Mouse (Mus musculus) liver, embryonic 13.5 days (tissue): Measurements from ENCODE around the gene Armc12. TPM values are rescaled to one million over a fixed set of nuclear protein-coding genes. Genes with fewer than 3 reads are reported as not detected.

ENCODE experiments used
- ATAC-seq: fragments of 200-750 bp; cut with Nextera tagmentation; 2 replicates; pipeline ENCODE4 v1.8.0; 2017; ENCODE audit warnings: low read depth, mild to moderate bottlenecking, moderate number of reproducible peaks, moderate library complexity
- DNase-seq: peaks from one replicate; pipeline ENCODE4 v3.0.0; 2022
- H3K27ac ChIP-seq: fragments of 300-500 bp; sonication (generic); 2 replicates; pipeline ENCODE4 v1.5.1; 2015; ENCODE audit warnings: moderate library complexity, mild to moderate bottlenecking, inconsistent platforms
- H3K27me3 ChIP-seq: fragments of 300-500 bp; sonication (generic); 2 replicates; pipeline ENCODE4 v1.6.1; 2015; ENCODE audit warnings: mild to moderate bottlenecking, inconsistent platforms
- H3K36me3 ChIP-seq: fragments of 300-500 bp; sonication (generic); 2 replicates; pipeline ENCODE4 v1.6.1; 2015; ENCODE audit warnings: mild to moderate bottlenecking, inconsistent platforms
- H3K4me1 ChIP-seq: fragments of 300-500 bp; sonication (generic); replicated peaks from 2 replicates; pipeline ENCODE4 v1.6.1; 2015; ENCODE audit warnings: inconsistent platforms
- H3K4me2 ChIP-seq: fragments of 300-500 bp; sonication (generic); 2 replicates; pipeline ENCODE4 v1.6.1; 2015; ENCODE audit warnings: inconsistent platforms, mild to moderate bottlenecking, moderate library complexity
- H3K4me3 ChIP-seq: fragments of 300-500 bp; sonication (generic); replicated peaks from 2 replicates; pipeline ENCODE4 v1.5.1; 2015; ENCODE audit warnings: mild to moderate bottlenecking, inconsistent platforms
- H3K9ac ChIP-seq: fragments of 300-500 bp; sonication (generic); 2 replicates; pipeline ENCODE4 v1.6.1; 2015; ENCODE audit warnings: mild to moderate bottlenecking, inconsistent platforms
- H3K9me3 ChIP-seq: fragments of 300-500 bp; sonication (generic); replicated peaks from 2 replicates; pipeline ENCODE4 v1.6.1; 2016; ENCODE audit warnings: inconsistent platforms
- WGBS: fragments of 180-500 bp; shearing (Covaris S2); methylation state at CpG from one replicate; pipeline ENCODE4 v1.1.7; 2015; ENCODE audit not compliant: insufficient replicate concordance; 5-methylcytosine and 5-hydroxymethylcytosine counted together
- microRNA-seq: library from miRNA; unstranded; fragments of <30 nt; microRNA quantifications from one replicate; pipeline ENCODE4, GENCODE M21; 2016
- polyA plus RNA-seq: library from polyadenylated mRNA; unstranded; fragments of >200 nt; fragmentation: Nextera tagmentation; extraction: Ambion mirVana; gene quantifications from 2 replicates; pipeline ENCODE4 v1.2.1, GENCODE M21; 2015

Gene Armc12
- polyA plus RNA-seq, 1 experiment from 2014 or later = not detected

DNA sequence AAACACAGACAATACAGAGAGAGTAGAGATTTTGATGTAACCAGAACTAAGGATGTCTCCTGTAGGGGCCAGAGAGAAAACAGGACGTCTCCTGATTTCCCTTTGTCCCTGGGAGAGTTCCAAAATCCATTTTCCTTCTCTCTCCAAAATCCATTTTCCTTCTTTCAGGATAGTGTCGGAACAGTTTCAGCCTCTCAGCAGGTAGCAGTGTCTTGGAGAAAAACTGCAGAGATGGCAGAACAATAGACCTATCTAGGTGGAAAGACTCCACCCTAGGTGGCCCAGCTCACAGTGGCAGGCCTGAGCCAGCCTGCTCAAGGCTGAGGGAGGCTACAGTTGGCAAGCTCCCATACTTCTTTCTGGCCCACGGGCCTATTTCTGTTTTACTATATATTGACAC is 36.9 kb downstream of the Armc12 start:
- no peak for ATAC-seq
- no peaks in the 10 kb centered on the region for H3K36me3 ChIP-seq

DNA sequence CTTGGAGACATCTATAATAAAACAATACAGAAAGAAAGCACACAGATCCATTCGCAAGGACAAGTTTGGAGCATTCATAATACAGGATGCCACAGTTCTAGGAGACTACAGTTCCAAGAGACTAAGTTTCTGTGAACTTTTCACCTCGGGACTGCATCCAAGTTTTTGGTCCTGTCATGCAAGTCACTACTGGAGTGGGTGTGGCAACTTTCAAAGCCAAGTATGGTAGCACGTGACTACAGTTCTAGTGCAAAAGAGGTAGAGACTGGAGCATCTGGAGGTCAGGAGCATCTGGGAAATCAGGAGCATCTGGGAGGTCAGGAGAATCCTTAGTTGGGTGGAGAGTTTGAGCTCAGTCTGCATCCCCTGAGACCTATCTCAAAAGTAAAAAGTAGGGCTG is 41.3 kb downstream of the Armc12 start:
- ATAC-seq (no peak), DNase-seq (no peak)
- WGBS = 59% methylated on average over 3 of the region's 3 CpGs
- Histone ChIP-seq H3K9ac (no peak overlapping the region), H3K27me3 (no peaks in the 10 kb centered on the region), H3K4me1 (peaks cover 6% of the 10 kb centered on the region; the same call in 1 of the 2 replicates), H3K36me3 (no peaks in the 10 kb centered on the region), H3K27ac (no peak overlapping the region), H3K4me3 (no peak overlapping the region), H3K4me2 (no peak overlapping the region), H3K9me3 (no peaks in the 10 kb centered on the region)

More for the DNA sequence above, 36.9 kb downstream of the Armc12 start:
- Histone ChIP-seq H3K27me3 (no peaks in the 10 kb centered on the region), H3K4me2 (no peak overlapping the region), H3K4me1 (no peaks in the 10 kb centered on the region), H3K9ac (no peak overlapping the region), H3K27ac (peak overlapping the region; percentile 12; the same call in 1 of the 2 replicates), H3K4me3 (no peak overlapping the region), H3K9me3 (no peaks in the 10 kb centered on the region)
- no peak for DNase-seq
- 40% methylated on average over 3 of the region's 3 CpGs for WGBS

DNA sequence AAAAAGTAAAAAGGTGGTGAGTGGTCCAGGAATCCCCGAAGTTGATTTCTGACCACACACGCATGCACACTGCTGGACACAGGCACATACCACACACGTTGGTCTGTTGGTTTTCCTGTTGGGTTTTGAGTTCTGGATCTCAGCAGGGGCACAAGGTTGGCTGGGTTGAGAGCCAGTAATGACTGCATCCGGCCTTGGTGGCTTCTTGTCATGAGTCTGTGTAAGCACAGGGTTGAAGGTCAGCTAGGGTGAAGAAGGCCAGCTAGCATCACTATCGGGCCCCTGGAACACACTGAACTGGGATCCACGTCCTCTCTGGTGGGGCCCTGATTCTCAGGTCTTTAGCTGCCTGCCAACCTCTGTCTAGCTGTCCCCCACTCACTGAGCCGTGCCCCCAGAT is 41.9 kb downstream of the Armc12 start:
- Histone ChIP-seq H3K36me3 (no peaks in the 10 kb centered on the region), H3K9me3 (no peaks in the 10 kb centered on the region), H3K4me3 (no peak overlapping the region), H3K4me2 (no peak overlapping the region), H3K27me3 (no peaks in the 10 kb centered on the region), H3K9ac (no peak overlapping the region), H3K27ac (no peak overlapping the region), H3K4me1 (peaks cover 6% of the 10 kb centered on the region; the same call in 1 of the 2 replicates)
- ATAC-seq (no peak), DNase-seq (no peak)
- 56% methylated on average over 7 of the region's 7 CpGs for WGBS

DNA sequence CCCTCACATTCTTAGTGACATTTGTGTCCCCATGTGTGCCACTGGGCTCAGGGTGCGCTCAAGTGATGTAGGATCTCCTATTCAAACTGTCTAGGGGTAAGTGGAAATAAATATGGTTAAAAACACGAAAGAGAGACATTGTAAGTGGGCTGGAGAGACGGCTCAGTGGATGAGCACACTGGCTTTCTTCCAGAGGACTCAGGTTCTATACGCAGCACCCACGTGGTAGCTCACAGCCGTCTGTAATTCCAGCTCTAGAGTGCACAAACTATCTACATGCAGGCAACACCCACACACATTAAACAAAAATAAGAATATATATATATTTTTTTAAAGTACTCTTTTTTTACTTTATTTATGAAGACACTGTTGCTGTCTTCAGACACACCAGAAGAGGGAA is 42.3 kb downstream of the Armc12 start:
- Histone ChIP-seq H3K27me3 (no peaks in the 10 kb centered on the region), H3K9ac (no peak overlapping the region), H3K4me1 (peaks cover 6% of the 10 kb centered on the region; the same call in 1 of the 2 replicates), H3K9me3 (no peaks in the 10 kb centered on the region), H3K4me2 (no peak overlapping the region), H3K36me3 (no peaks in the 10 kb centered on the region), H3K4me3 (no peak overlapping the region), H3K27ac (no peak overlapping the region)
- DNase-seq = no peak
- 69% methylated on average over 6 of the region's 6 CpGs for WGBS
- ATAC-seq = no peak

DNA sequence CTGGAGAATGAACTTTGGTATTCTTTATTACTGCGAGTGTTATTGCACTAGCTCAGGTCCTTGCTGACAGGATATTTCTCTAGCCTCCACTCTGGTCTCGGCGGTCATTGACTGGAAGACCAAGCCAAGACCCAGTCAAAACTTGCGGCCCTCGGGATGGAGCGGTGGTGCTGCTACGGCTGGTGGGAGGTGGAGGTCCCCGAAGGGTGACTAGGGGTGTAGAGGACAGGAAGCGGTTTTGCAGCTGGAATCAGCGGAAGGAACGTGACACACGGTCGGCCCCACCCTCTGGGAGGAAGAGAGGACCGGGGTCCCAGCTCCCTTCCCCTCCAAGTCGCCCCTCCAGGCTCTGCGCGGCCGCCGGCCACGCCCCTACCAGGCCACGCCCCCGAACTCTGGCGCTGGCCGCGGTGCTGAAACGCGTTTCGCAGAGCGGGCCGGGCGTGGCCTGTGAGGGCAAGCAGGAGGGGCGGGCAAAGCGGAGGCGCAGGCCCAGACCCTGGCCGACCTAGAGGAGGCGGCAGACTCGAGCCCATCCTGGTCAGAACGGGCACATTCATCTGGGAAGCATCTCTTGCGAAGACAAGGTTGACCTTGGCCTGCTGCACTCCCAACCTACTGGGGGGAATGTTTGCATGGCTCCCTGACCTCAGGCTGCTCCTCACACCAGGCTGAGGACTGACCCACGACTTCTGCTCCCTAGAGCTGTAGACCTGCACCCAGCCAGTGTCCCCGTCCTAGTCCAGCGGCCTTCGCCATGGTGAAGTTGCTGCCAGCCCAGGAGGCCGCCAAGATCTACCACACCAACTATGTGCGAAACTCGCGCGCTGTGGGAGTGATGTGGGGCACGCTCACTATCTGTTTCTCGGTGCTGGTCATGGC is 44.9 kb downstream of the Armc12 start, which contains the start of gene Lhfpl5:
TSS of gene Lhfpl5 (plus strand) at position 398 of the 882 bp plus-strand sequence.
- Histone ChIP-seq H3K9me3 (no peaks in the 10 kb centered on the region), H3K4me3 (peak within 1 kb of the TSS; percentile 19), H3K27me3 (no peaks in the 10 kb centered on the region), H3K9ac (no peak within 1 kb of the TSS), H3K27ac (no peak within 1 kb of the TSS), H3K4me2 (peak within 1 kb of the TSS; percentile 46), H3K36me3 (no peaks in the 10 kb centered on the region), H3K4me1 (peaks cover 6% of the 10 kb centered on the region; the same call in 1 of the 2 replicates)
- ATAC-seq (peak; percentile 51), DNase-seq (peak; percentile 38)
- WGBS = 13% methylated on average over 49 of the region's 50 CpGs

DNA sequence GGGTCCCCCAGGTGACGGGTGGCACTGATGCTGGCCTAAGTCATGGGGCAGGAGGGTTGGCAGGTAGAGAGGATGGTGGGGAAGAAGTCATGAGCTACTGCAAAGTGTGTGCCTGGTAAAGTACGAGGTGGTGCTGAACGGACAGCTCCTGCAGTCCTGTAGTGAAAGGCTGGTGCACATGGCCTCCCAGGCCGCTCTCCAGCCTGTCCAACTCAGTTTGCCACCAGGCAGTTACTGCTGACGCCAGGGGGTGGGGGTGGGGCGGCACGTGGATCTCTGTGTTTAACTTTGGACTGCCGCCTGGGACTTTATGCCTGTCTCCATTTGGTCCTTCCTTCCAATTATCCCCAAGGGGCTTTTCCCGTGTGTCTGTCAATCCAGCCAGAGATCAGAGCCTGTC is 49.8 kb downstream of the Armc12 start:
- 5% methylated on average over 9 of the region's 9 CpGs for WGBS
- no peaks in the 10 kb centered on the region for H3K9me3 ChIP-seq
- peaks cover 5% of the 10 kb centered on the region; the same call in 1 of the 2 replicates for H3K4me1 ChIP-seq
- DNase-seq = peak; percentile 43
- no peaks in the 10 kb centered on the region for H3K27me3 ChIP-seq
- no peak for ATAC-seq
- H3K4me3 ChIP-seq = no peak overlapping the region
- no peak overlapping the region for H3K9ac ChIP-seq
- no peaks in the 10 kb centered on the region for H3K36me3 ChIP-seq
- no peak overlapping the region for H3K27ac ChIP-seq
- no peak overlapping the region for H3K4me2 ChIP-seq

DNA sequence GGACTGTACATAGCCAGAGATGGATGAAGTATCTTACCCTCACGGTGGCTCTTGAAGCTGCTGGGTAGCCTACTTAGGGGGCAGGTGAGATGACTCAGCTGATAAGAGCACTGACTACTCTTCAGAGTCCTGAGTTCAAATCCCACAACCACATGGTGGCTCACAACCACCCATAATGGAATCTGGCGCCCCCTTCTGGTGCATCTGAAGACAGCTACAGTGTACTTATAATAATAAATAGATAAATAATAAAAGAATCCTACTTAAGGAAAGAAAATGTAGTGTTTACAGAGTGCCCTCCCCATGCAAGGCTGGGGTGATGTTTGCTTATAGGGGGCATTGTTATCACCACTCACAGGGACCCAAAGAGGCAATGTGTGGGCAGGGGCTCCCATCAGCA is 50.5 kb downstream of the Armc12 start:
- Histone ChIP-seq H3K27ac (no peak overlapping the region), H3K27me3 (no peaks in the 10 kb centered on the region), H3K4me1 (no peaks in the 10 kb centered on the region), H3K4me2 (no peak overlapping the region), H3K4me3 (no peak overlapping the region), H3K36me3 (no peaks in the 10 kb centered on the region), H3K9ac (no peak overlapping the region), H3K9me3 (no peaks in the 10 kb centered on the region)
- DNase-seq = no peak
- no peak for ATAC-seq
- 52% methylated on average over 2 of the region's 2 CpGs for WGBS

DNA sequence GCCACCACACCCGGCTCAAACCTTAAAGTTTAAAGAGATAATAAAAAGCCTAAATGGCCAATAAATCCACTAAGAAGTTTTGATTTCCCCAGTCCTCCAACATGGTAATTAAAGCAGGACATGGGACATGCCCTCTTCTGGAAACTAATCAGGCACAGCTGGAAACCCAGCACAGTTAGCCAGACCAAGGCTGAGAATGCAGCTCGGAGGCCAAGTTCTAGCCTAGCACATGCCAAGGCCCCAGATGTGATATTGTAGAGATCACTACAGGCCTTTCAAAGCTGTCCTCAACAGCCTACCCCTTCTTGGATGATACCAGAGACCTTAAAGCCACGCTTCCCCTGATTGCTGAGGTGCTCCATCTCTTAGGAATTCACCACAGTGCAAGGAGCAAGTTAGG is 55.9 kb downstream of the Armc12 start:
- WGBS = 60% methylated on average over 3 of the region's 3 CpGs
- H3K4me3 ChIP-seq = no peak overlapping the region
- no peak overlapping the region for H3K9ac ChIP-seq
- no peak overlapping the region for H3K4me2 ChIP-seq
- no peaks in the 10 kb centered on the region for H3K27me3 ChIP-seq
- ATAC-seq (no peak), DNase-seq (no peak)
- H3K9me3 ChIP-seq = no peaks in the 10 kb centered on the region
- H3K27ac ChIP-seq = no peak overlapping the region
- no peaks in the 10 kb centered on the region for H3K4me1 ChIP-seq
- H3K36me3 ChIP-seq = peaks cover 43% of the 10 kb centered on the region

DNA sequence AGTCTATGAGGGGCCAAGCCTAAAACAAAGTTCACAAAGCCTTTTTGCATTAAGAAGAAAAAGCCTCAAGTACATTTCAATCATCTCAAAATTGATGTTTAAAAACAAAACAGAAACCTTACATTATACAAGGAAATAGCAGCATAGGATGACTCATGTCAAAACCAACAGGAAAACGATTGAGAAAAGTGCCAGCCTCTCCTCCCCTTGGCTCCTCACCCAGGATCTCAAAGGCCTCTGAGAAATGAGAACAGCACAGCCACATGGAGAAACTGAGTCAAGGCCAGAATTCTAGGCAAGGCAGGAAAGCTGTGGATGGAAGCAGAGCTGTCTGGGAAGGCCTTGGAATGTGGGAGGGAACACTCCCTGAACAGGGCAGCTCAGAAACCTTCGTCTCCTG is 58.0 kb downstream of the Armc12 start:
- ATAC-seq = no peak
- Histone ChIP-seq H3K4me2 (no peak overlapping the region), H3K9me3 (no peaks in the 10 kb centered on the region), H3K4me1 (no peaks in the 10 kb centered on the region), H3K9ac (no peak overlapping the region), H3K36me3 (peaks cover 64% of the 10 kb centered on the region), H3K27ac (no peak overlapping the region), H3K4me3 (no peak overlapping the region), H3K27me3 (no peaks in the 10 kb centered on the region)
- 73% methylated on average over 2 of the region's 2 CpGs for WGBS
- no peak for DNase-seq

Small RNAs within 50 kb of the gene (microRNA-seq; reads per million reads assigned to microRNA genes)
- gene Gm25195 (not detected), gene Mir6969 (not detected)

Other genes starting within 250 kb of the Armc12 start
- 11.3 and 13.5 TPM in 2 replicates for gene Fance, start 217.3 kb upstream of the Armc12 start, polyA plus RNA-seq
- gene Rpl10a, start 202.3 kb upstream of the Armc12 start, polyA plus RNA-seq = 372 and 464 TPM in 2 replicates
- gene Tead3, start 180.0 kb upstream of the Armc12 start, polyA plus RNA-seq = 0.76 and 0.96 TPM in 2 replicates
- gene Tulp1, start 165.6 kb upstream of the Armc12 start, polyA plus RNA-seq = 0.52 and 1.3 TPM in 2 replicates
- gene Fkbp5, start 13.3 kb upstream of the Armc12 start, polyA plus RNA-seq = 10.8 and 12.0 TPM in 2 replicates
- gene Clpsl2, start 18.6 kb downstream of the Armc12 start, polyA plus RNA-seq = not detected in 2 replicates
- 3.2 and 3.4 TPM in 2 replicates for gene Clps, start 30.0 kb downstream of the Armc12 start, polyA plus RNA-seq
- gene Lhfpl5, start 44.8 kb downstream of the Armc12 start, polyA plus RNA-seq = 0.17 TPM in 1 of 2 replicates, not detected in the other
- gene Srpk1, start 91.9 kb downstream of the Armc12 start, polyA plus RNA-seq = 54.3 and 57.7 TPM in 2 replicates
- gene Slc26a8, start 159.4 kb downstream of the Armc12 start, polyA plus RNA-seq = 0.09 and 0.20 TPM in 2 replicates
- gene Mapk14, start 160.5 kb downstream of the Armc12 start, polyA plus RNA-seq = 30.8 and 32.5 TPM in 2 replicates
- 0.75 and 1.2 TPM in 2 replicates for gene AC170998.1, start 195.3 kb downstream of the Armc12 start, polyA plus RNA-seq
- 1.7 and 2.2 TPM in 2 replicates for gene Mapk13, start 238.5 kb downstream of the Armc12 start, polyA plus RNA-seq